In genomic region chr19:47168223-47168622, GRCm38 (mm10) we compare ENCODE assay signal across 8 mouse cellular contexts. TPM values are rescaled to one million over a fixed set of nuclear protein-coding genes. Genes with fewer than 3 reads are reported as not detected.
A peak's percentile ranks its signal among the peaks of the same experiment; 100 is the strongest.
DNase-seq lines count a peak whose midpoint lies in the region; ATAC-seq and TF ChIP-seq lines count a peak whose summit lies in the region.

No protein-coding gene starts in this region.

- peak; percentile 27 for DNase-seq in cerebellum, adult 11-12 months
- no peak for DNase-seq in cerebellum, postnatal 4 days (ENCODE audit: low spot score in 2 of 2)
- DNase-seq in cerebellum, postnatal 14 days = peak; percentile 28 to 48
- DNase-seq in heart, embryonic 10.5 days (ENCODE audit: low spot score) = no peak
- DNase-seq in kidney, postnatal 10 days = peak; percentile 27
- DNase-seq in midbrain, embryonic 11.5 days (ENCODE audit: low spot score, missing footprints) = peak; percentile 95
- DNase-seq in yolk sac, embryonic 10.5 days (ENCODE audit: low spot score) = peak; percentile 11

- peaks cover 15% of the 10 kb centered on the region for H3K4me1 ChIP-seq in heart, embryonic 10.5 days
- peaks cover 5% of the 10 kb centered on the region for H3K4me1 ChIP-seq in midbrain, embryonic 11.5 days (ENCODE audit: control insufficient read depth, insufficient read depth, low read length)

- no peak overlapping the region for H3ac ChIP-seq in C2C12 (ENCODE audit: control insufficient read depth, insufficient read length, low read depth)

- peaks cover 1% of the 10 kb centered on the region for H3K27me3 ChIP-seq in C2C12 (ENCODE audit: control insufficient read depth, insufficient read depth, insufficient read length)
- peaks cover 6% of the 10 kb centered on the region; the same call in 1 of the 2 replicates for H3K27me3 ChIP-seq in heart, embryonic 10.5 days (ENCODE audit: insufficient read depth, poor library complexity, severe bottlenecking)
- no peaks in the 10 kb centered on the region for H3K27me3 ChIP-seq in midbrain, embryonic 11.5 days (ENCODE audit: control insufficient read depth, insufficient read depth, low read length)

- H3K79me2 ChIP-seq in C2C12 (ENCODE audit: control insufficient read depth, insufficient read depth) = no peaks in the 10 kb centered on the region

- H3K4me3 ChIP-seq in C2C12 (ENCODE audit: insufficient read depth, poor library complexity, severe bottlenecking) = no peak overlapping the region
- H3K4me3 ChIP-seq in heart, embryonic 10.5 days = peak overlapping the region; percentile 46
- H3K4me3 ChIP-seq in midbrain, embryonic 11.5 days (ENCODE audit: low read depth, low read length) = no peak overlapping the region

- peak overlapping the region; percentile 20; the same call in 1 of the 2 replicates for H3K4me2 ChIP-seq in midbrain, embryonic 11.5 days

- no peak overlapping the region for H3K9ac ChIP-seq in midbrain, embryonic 11.5 days (ENCODE audit: low read length)

- ATAC-seq in midbrain, embryonic 11.5 days (ENCODE audit: low FRiP score) = peak; percentile 35; the same call in 1 of the 2 replicates

- H3K36me3 ChIP-seq in C2C12 (ENCODE audit: control insufficient read depth, insufficient read depth) = no peaks in the 10 kb centered on the region
- no peaks in the 10 kb centered on the region for H3K36me3 ChIP-seq in heart, embryonic 10.5 days
- no peaks in the 10 kb centered on the region for H3K36me3 ChIP-seq in midbrain, embryonic 11.5 days (ENCODE audit: control insufficient read depth, insufficient read depth, low read length)

- H3K27ac ChIP-seq in heart, embryonic 10.5 days = no peak overlapping the region
- H3K27ac ChIP-seq in midbrain, embryonic 11.5 days (ENCODE audit: low read depth, low read length) = no peak overlapping the region

- H3K9me3 ChIP-seq in heart, embryonic 10.5 days = no peaks in the 10 kb centered on the region
- no peaks in the 10 kb centered on the region for H3K9me3 ChIP-seq in midbrain, embryonic 11.5 days (ENCODE audit: control insufficient read depth, low read length)

- no peaks in the 10 kb centered on the region for H3K79me3 ChIP-seq in C2C12 (ENCODE audit: low read depth)

- TF ChIP-seq CTCF in C2C12 (IDR thresholded peaks at IDR 0.05; ENCODE audit: control insufficient read depth, insufficient read depth, insufficient read length) = peak; percentile 33

- 4% methylated on average over 13 of the region's 13 CpGs for WGBS in heart, embryonic 10.5 days
- WGBS in midbrain, embryonic 11.5 days = 7% methylated on average over 13 of the region's 13 CpGs

TF ChIP-seq in C2C12, 6 proteins besides CTCF, POLR2A, EP300 and RAD21:
- TF ChIP-seq MAX (IDR thresholded peaks at IDR 0.05) (no peak), MYOD1 (IDR thresholded peaks at IDR 0.05; ENCODE audit: control insufficient read depth, insufficient read length, low read depth) (no peak), USF1 (IDR thresholded peaks at IDR 0.05; ENCODE audit: low read depth) (no peak), CEBPB (IDR thresholded peaks at IDR 0.05; ENCODE audit: low read depth) (no peak), FOSL1 (IDR thresholded peaks at IDR 0.05; ENCODE audit: insufficient read depth, low read length, poor library complexity, severe bottlenecking) (no peak), MYOG (IDR thresholded peaks at IDR 0.05; ENCODE audit: control insufficient read depth, extremely low read depth, insufficient read length) (no peak)
TF ChIP-seq in C2C12: peak in this region for 0.

RNA-seq across cellular contexts. Expression of gene Neurl1a, which starts 10.4 kb away (rescaled TPM):
- 3.7 TPM for polyA plus RNA-seq in C2C12 (2012; fragmentation: generic; extraction: Trizol)
- 3.4 and 5.1 TPM in 2 replicates for polyA plus RNA-seq in heart, embryonic 10.5 days (2016; fragmentation: Nextera tagmentation; extraction: Ambion mirVana)
- 2.9 and 4.0 TPM in 2 replicates for polyA plus RNA-seq in midbrain, embryonic 11.5 days (2014; fragmentation: Nextera tagmentation; extraction: Ambion mirVana)

RNA-seq across cellular contexts. Expression of gene Calhm3, which starts 10.7 kb away (rescaled TPM):
- polyA plus RNA-seq in C2C12 (2012; fragmentation: generic; extraction: Trizol) = not detected
- not detected in 2 replicates for polyA plus RNA-seq in heart, embryonic 10.5 days (2016; fragmentation: Nextera tagmentation; extraction: Ambion mirVana)
- polyA plus RNA-seq in midbrain, embryonic 11.5 days (2014; fragmentation: Nextera tagmentation; extraction: Ambion mirVana) = not detected in 2 replicates

RNA-seq across cellular contexts. Expression of gene Calhm1, which starts 24.2 kb away (rescaled TPM):
- polyA plus RNA-seq in C2C12 (2012; fragmentation: generic; extraction: Trizol) = not detected
- polyA plus RNA-seq in heart, embryonic 10.5 days (2016; fragmentation: Nextera tagmentation; extraction: Ambion mirVana) = not detected in 2 replicates
- not detected in 2 replicates for polyA plus RNA-seq in midbrain, embryonic 11.5 days (2014; fragmentation: Nextera tagmentation; extraction: Ambion mirVana)

RNA-seq across cellular contexts. Expression of gene Calhm2, which starts 30.1 kb away (rescaled TPM):
- polyA plus RNA-seq in C2C12 (2012; fragmentation: generic; extraction: Trizol) = 1.5 TPM
- polyA plus RNA-seq in heart, embryonic 10.5 days (2016; fragmentation: Nextera tagmentation; extraction: Ambion mirVana) = 3.8 and 5.5 TPM in 2 replicates
- polyA plus RNA-seq in midbrain, embryonic 11.5 days (2014; fragmentation: Nextera tagmentation; extraction: Ambion mirVana) = 0.37 and 0.90 TPM in 2 replicates

Comparison
In these comparisons a context has a peak if more than half of its experiments do, and no peak if none do; other contexts are left out.
1. DNase-seq: peak in cerebellum, adult 11-12 months (single experiment), cerebellum, postnatal 14 days (2 of 2), kidney, postnatal 10 days (single experiment), midbrain, embryonic 11.5 days (single experiment) and yolk sac, embryonic 10.5 days (single experiment); none in cerebellum, postnatal 4 days (0 of 2) and heart, embryonic 10.5 days (single experiment).